Mouse (Mus musculus) kidney, postnatal 4 days (tissue): Measurements from ENCODE around the gene Gmeb2.

Source experiments
- DNase-seq, 2 experiments: peaks; one replicate each; pipeline ENCODE4 v3.0.0; 2021; ENCODE audit warnings: mixed read lengths in 2 of 2

Gene Gmeb2

DNA sequence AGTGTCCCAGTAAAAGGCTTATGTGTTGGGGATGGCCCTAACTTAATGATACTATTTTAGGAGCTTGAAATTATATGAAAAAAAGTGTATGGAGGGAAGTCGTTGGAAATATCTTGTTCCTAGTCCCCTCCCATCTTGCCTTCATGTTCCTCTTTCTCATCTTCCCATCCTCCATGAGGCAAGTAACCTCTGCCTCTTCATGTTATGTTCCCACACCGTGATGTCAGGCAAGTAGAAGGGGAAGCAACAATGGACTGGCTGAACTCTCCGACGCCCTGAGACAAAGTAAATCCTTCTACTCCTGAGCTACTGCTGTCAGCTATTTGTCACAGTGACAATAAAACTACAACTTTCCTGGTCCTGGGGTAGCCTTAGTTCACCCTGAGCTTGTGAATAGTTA is 13.2 kb downstream of the Gmeb2 start:
- DNase-seq, result no peak

DNA sequence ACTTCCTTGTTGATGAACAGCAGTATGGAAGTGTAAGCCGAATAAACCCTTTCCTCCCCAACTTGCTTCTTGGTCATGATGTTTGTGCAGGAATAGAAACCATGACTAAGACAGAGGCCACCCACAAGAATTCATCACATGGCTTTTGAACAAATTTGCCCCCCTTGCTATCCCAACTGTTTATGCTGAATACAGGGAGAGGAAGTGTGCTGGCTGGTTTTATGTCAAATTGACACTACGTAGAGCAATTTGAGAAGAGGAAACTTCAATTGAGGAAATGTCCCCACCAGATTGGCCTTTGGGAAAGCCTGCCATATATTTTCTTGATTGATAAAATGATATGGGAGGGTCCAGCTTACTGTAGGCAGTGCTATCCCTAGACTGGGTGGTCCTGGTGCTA is 14.0 kb downstream of the Gmeb2 start:
- DNase-seq, result no peak

DNA sequence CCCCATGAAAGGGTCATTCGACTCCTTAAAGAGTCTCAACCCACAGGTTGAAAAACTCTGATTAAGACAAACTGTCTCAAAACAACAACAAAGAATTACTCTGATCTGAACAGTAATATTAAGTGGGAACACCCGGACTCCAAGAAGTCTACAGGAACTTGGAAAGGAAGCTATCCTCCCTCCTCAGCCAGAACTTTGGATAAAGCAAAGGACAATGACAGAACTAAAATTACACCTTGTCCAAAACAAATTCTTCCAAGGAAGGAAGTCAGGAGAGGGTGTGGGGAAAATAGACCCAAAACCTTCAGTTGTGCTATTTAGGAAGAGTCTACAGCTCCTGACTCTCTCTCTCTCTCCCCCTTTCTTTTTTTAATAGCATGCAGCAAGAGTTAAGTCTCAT is 15.7 kb downstream of the Gmeb2 start:
- DNase-seq, result no peak

GRCm38 (mm10) chr2:181266839-181267238 is 21.0 kb downstream of the Gmeb2 start:
- DNase-seq, result no peak

DNA sequence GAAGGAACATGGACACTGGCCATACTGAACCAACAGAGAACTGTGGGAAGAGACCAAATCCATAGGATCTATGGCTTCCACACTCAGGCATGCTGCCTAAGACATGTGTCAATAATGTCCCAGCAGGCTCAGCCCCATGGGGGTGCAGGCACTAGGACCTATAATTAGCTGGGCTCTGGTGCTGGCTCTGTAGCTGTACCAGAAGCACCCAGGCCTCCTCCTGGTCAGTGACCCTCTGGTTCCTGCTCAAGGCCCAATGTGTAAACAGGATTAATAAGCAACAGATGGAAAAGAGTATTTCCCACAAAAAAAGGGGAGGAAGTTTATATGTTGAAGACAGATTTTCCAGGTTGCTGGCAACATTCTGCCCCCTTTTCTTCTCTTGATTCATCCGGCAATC is 34.6 kb downstream of the Gmeb2 start:
- DNase-seq, result no peak

DNA sequence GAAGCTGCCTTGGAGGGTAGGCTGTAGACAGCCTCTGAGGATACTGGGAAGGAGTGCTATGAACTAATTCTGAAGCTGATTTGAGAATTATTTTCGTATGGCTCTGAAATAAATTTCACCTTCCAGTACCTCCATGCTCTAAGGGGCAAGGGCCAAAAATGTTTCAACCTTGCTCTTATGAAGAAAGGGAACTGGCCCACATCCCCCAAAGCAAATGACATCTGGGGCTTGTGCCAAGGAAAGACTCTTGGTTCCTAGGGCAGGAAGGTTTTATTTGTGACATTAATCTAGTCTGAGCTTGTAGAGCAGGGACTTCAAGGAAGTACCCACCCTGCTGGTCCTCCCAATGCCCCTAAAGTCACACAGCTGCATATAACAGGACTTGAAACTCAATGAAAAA is 36.0 kb downstream of the Gmeb2 start:
- no peak for DNase-seq

- DNase-seq, result no peak
These were observed 38.6 kb downstream of the Gmeb2 start for GRCm38 (mm10) chr2:181249217-181249616.

- DNase-seq, result no peak
These were observed 42.8 kb downstream of the Gmeb2 start for GRCm38 (mm10) chr2:181245031-181245430.

GRCm38 (mm10) chr2:181243706-181244394 is 44.0 kb downstream of the Gmeb2 start:
- DNase-seq, result peak in 1 of 2 experiments; percentile 50

- DNase-seq, result no peak
These were observed 45.5 kb downstream of the Gmeb2 start for GRCm38 (mm10) chr2:181242314-181242665.

DNA sequence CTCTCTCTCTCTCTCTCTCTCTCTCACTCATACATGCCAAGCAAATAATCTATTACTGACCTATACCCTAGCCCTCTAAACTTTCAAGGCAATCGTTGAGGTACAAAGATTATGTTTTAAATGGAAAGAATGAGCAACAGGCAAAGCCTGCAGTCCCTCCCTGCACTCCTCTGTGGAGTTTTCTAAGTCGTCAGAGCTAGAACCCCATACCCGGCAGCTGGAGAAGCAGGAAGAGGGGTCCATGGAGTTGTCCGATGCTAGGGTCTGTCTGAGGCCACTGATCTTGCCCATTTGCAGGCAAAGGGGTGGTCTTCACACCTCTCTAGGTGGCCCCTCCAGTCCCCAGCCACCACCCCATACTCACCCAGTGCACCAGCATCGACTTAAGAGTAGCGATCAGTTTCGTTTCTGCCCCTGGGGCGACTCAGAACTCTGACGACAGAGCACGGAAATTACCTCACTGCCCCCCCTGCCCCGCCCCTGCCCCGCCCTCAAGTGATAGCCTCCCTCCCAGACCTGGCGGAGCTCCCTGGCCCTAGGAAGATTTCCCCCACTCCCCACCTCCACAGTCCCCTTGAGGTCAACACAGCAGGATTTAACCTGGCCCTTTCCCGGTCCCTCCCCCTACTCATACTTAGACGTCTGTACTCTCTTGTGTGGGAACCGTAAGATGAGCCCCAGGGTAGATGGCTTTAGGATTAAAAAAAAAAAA is 46.1 kb downstream of the Gmeb2 start, which contains the start of gene Helz2:
Helz2 (minus strand) TSS at position 426 of the 712 bp plus-strand sequence.
- peak; percentile 55 to 67 for DNase-seq

DNA sequence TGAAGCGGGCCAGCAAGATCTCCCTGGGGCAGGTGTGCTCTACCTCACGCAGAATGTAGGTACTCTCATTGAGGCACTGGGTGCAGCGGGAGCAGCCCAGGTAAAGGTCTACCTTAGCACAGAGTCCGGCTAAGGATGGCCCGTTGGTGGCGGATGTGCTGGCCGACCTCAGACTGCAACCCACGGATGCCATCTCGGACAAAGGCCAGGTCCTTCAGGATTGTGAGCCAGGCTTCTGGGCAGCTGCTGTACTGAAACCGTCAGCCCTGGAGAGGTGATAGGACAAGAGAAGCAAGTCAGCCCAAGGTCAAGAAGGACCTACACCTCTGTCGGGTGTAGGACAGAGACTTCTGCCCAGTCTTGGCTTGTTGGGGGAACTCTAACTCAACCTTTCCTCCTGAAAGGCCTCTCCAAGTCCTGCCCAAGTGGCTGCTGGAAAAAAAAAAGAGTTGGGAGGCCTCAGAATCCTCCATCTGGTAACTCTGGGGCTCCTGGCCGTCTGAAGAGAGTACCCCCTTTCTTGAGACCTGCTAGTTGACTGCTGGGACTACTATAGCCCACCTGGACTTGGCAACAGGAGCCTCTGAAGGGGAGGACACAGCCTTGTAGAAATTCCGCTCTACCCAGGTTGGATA is 46.9 kb downstream of the Gmeb2 start:
- no peak for DNase-seq

GRCm38 (mm10) chr2:181239261-181239660 is 48.6 kb downstream of the Gmeb2 start:
- DNase-seq, result no peak

- no peak for DNase-seq
These were observed 49.0 kb downstream of the Gmeb2 start for GRCm38 (mm10) chr2:181238861-181239260.

- DNase-seq, result peak in 1 of 2 experiments; percentile 17
These were observed 49.7 kb downstream of the Gmeb2 start for GRCm38 (mm10) chr2:181238091-181238610.

DNA sequence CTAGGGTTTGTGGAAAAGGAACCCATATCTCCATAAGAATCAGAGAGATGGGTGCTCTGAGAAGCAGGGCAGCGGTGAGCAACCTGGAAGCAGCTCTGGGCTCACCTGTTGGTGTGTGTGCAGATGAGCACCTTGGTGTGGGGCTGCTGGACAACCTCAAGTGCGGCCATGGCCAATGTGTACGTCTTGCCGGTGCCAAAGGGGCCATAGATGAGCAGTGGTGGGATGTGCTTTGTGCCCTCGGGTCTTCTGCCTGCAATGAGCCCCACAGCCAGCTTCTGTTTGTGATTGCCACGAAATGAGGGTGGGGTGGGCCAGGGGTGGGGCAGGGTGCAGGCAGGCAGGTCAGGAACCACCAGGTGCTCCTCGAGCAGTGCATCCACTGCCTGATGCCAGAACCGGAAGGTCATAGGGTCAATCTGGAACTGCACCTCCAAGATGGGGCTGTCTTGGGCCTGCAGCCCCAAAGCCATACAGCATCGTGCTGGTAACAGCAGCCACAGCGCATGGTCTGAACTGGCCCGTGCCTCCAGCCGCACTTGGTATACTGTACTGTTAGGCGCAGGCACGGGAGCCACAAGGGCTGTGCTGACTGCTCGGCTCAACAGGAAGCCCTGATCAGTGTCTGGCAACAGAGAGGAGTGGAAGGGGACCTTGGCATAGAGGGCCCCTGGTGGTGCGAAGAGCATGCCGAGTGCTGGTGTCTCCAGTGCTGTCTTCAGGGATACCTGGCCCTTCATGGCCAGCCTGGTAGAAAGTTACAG is 50.4 kb downstream of the Gmeb2 start:
- no peak for DNase-seq

DNA sequence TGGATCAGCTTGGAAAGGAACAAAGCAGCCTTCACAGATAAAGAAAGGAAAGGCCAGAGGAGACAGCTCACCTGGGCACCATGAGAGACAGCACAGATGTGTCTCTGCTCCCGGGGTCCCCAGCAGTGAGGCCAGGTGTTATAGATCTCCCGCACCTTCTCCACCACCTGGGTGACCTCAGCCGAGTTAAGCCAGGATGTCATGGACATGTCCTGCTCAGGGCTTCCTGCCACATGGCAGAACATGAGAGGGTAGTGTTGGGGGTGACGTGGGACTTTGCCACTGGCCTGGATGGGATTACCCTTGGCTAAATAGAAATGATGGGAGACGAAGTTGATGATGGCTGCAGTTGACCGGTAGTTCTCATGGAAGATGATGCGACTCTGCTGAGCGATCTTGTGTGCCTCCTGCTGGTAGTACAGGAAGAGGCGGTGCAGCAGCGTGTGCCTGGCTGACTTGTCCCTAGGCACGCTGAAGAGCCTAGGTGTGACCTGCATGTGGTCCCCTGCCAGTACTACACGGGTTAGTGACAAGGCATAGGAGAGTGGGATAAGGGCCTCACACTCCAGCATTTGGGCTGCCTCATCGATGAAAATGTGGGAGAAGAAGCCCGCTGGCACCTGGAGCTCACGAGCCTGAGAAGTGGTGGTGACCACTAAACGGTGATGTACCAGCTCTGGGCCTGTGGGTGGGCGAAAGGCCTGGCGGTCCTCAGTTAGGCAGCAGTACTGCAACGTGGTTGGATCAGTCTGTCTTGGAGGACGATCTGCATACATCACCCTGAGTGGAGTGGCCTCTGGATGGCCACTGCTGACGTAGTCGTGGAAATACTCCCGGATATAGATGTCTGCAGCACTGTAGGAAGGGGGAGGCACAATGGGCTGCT is 51.9 kb downstream of the Gmeb2 start:
- no peak for DNase-seq

GRCm38 (mm10) chr2:181234680-181235079 is 53.2 kb downstream of the Gmeb2 start:
- no peak for DNase-seq

- DNase-seq, result no peak
These were observed 54.4 kb downstream of the Gmeb2 start for GRCm38 (mm10) chr2:181233443-181233842.

GRCm38 (mm10) chr2:181231171-181231570 is 56.7 kb downstream of the Gmeb2 start:
- no peak for DNase-seq

DNA sequence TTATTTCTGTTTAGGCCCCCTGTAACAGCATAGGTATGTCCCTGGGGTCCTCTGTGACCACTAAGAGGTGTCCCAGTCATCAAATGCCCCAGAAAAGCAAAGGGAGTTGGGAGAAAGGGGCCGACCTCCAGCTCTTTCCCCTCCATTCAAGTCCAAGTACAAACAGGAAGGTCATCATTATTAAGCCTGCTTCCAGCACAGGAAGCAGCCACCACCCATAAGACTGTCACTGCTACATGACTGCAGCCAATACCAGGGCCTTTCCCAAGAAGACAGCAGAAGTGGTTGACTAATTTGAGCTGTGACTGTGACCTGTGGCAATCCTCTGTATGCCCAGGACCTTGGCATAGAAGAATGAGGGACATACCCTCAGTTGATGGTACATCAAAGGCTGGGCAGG is 59.5 kb downstream of the Gmeb2 start:
- no peak for DNase-seq

GRCm38 (mm10) chr2:181227122-181227521 is 60.7 kb downstream of the Gmeb2 start:
- no peak for DNase-seq
